In the genomic region with DNA sequence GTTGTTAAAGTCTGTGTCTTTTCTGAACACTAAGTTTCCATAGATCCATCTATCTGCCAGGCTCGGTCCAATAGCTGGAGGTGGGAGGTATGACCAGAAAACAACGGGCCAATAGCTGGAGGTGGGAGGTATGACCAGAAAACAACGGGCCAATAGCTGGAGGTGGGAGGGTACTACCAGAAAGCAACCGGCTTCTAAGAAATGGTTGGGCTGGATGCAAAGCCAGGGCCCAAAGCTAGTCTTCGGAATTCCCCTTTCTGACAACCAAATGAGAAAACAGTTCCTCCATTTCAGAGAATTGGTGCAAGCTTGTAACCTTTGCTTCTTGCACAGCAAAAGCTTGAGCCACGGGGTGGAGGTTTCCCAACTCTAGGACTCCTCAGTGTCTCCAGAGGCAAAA, we compare ENCODE assay signal across 11 mouse cellular contexts.
"Had no signal": no experiment of that assay in that cellular context is flagged by ENCODE, and none has a peak within 500 bp of the region (broad histone marks: within the 10 kb centered on the region; RNA-seq: fewer than 3 reads in every experiment).

No protein-coding gene starts in this region.

- H3K4me1 ChIP-seq: neural tube, embryonic 12.5 days had no signal

- H3K4me3 ChIP-seq: limb, embryonic 15.5 days; liver, embryonic 12.5 days; midbrain, embryonic 10.5 days; midbrain, embryonic 15.5 days; neural tube, embryonic 12.5 days had no signal

- H3K27ac ChIP-seq: limb, embryonic 15.5 days; liver, embryonic 12.5 days; midbrain, embryonic 10.5 days; midbrain, embryonic 15.5 days; neural tube, embryonic 12.5 days had no signal

- H3K4me2 ChIP-seq: limb, embryonic 15.5 days; liver, embryonic 12.5 days; lung, embryonic 14.5 days; midbrain, embryonic 15.5 days; neural tube, embryonic 12.5 days had no signal

- DNase-seq: kidney, postnatal 25 days; layer of hippocampus, postnatal 36 days; lung, embryonic 14.5 days; lung, postnatal 10 days; lung, postnatal 4 days; thymus, postnatal 36 days had no signal

- H3K36me3 ChIP-seq: limb, embryonic 15.5 days; liver, embryonic 12.5 days; midbrain, embryonic 10.5 days; midbrain, embryonic 15.5 days; neural tube, embryonic 12.5 days had no signal

- ATAC-seq: liver, embryonic 12.5 days; midbrain, embryonic 15.5 days had no signal

- H3K9me3 ChIP-seq: limb, embryonic 15.5 days; midbrain, embryonic 15.5 days had no signal

- H3K9ac ChIP-seq: limb, embryonic 15.5 days; liver, embryonic 12.5 days; lung, embryonic 14.5 days; midbrain, embryonic 15.5 days; neural tube, embryonic 12.5 days had no signal
